Mouse (Mus musculus) hindbrain, embryonic 12.5 days (tissue): Measurements from ENCODE around the gene Nipsnap2. TPM values are rescaled to one million over a fixed set of nuclear protein-coding genes. Genes with fewer than 3 reads are reported as not detected.

Source experiments
- ATAC-seq: fragments of 200-750 bp; cut with Nextera tagmentation; 2 replicates; pipeline ENCODE4 v1.8.0; 2017; ENCODE audit warnings: moderate TSS enrichment; ENCODE audit not compliant: low FRiP score
- H3K27ac ChIP-seq: fragments of 300-500 bp; sonication (generic); 2 replicates; pipeline ENCODE4 v1.5.1; 2016; ENCODE audit warnings: mild to moderate bottlenecking
- H3K27me3 ChIP-seq: fragments of 300-500 bp; sonication (generic); 2 replicates; pipeline ENCODE4 v1.6.1; 2016; ENCODE audit warnings: mild to moderate bottlenecking
- H3K36me3 ChIP-seq: fragments of 300-500 bp; sonication (generic); 2 replicates; pipeline ENCODE4 v1.6.1; 2016; ENCODE audit warnings: mild to moderate bottlenecking
- H3K4me1 ChIP-seq: fragments of 300-500 bp; sonication (generic); 2 replicates; pipeline ENCODE4 v1.6.1; 2016
- H3K4me2 ChIP-seq: fragments of 300-500 bp; sonication (generic); replicated peaks from 2 replicates; pipeline ENCODE4 v1.6.1; 2016; ENCODE audit warnings: mild to moderate bottlenecking
- H3K4me3 ChIP-seq: fragments of 300-500 bp; sonication (generic); 2 replicates; pipeline ENCODE4 v1.5.1; 2016; ENCODE audit warnings: mild to moderate bottlenecking
- H3K9ac ChIP-seq: fragments of 300-500 bp; sonication (generic); 2 replicates; pipeline ENCODE4 v1.6.1; 2016; ENCODE audit warnings: mild to moderate bottlenecking, moderate library complexity
- H3K9me3 ChIP-seq: fragments of 300-500 bp; sonication (generic); replicated peaks from 2 replicates; pipeline ENCODE4 v1.6.1; 2016; ENCODE audit warnings: mild to moderate bottlenecking
- WGBS: fragments of 180-500 bp; shearing (Covaris S2); methylation state at CpG from one replicate; pipeline ENCODE4 v1.1.7; 2016; 5-methylcytosine and 5-hydroxymethylcytosine counted together
- polyA plus RNA-seq: library from polyadenylated mRNA; unstranded; fragments of >200 nt; fragmentation: Nextera tagmentation; extraction: Ambion mirVana; gene quantifications from 2 replicates; pipeline ENCODE4 v1.2.1, GENCODE M21; 2016

The Nipsnap2 gene
- polyA plus RNA-seq, 1 experiment from 2014 or later, result 81.7 TPM

- Histone ChIP-seq H3K4me2 (peak overlapping the region; percentile 58), H3K4me3 (peak overlapping the region; percentile 97), H3K4me1 (peaks cover 29% of the 10 kb centered on the region), H3K9ac (peak overlapping the region; percentile 98), H3K27me3 (no peaks in the 10 kb centered on the region), H3K27ac (peak overlapping the region; percentile 96; the same call in 1 of the 2 replicates), H3K9me3 (no peaks in the 10 kb centered on the region), H3K36me3 (no peaks in the 10 kb centered on the region)
- no peak for ATAC-seq
- WGBS, result 20% methylated on average over 7 of the region's 7 CpGs
These were observed 1.0 kb downstream of the Nipsnap2 start for GRCm38 (mm10) chr5:129725774-129726392.

- Histone ChIP-seq H3K27ac (no peak overlapping the region), H3K27me3 (no peaks in the 10 kb centered on the region), H3K9ac (no peak overlapping the region), H3K36me3 (no peaks in the 10 kb centered on the region), H3K9me3 (no peaks in the 10 kb centered on the region), H3K4me2 (0 out of 2 replicates have a peak overlapping the region, but pooled peaks have one; percentile 58), H3K4me3 (no peak overlapping the region), H3K4me1 (peaks cover 34% of the 10 kb centered on the region)
- WGBS, result 88% methylated on average over 3 of the region's 3 CpGs
- no peak for ATAC-seq
These were observed 1.9 kb downstream of the Nipsnap2 start for GRCm38 (mm10) chr5:129726784-129727183.

GRCm38 (mm10) chr5:129729286-129729685 is 4.4 kb downstream of the Nipsnap2 start:
- no peak overlapping the region for H3K4me3 ChIP-seq
- 66% methylated on average over 11 of the region's 11 CpGs for WGBS
- no peak overlapping the region for H3K4me2 ChIP-seq
- no peak overlapping the region for H3K27ac ChIP-seq
- ATAC-seq, result no peak
- no peaks in the 10 kb centered on the region for H3K36me3 ChIP-seq
- H3K9me3 ChIP-seq, result no peaks in the 10 kb centered on the region
- no peaks in the 10 kb centered on the region for H3K27me3 ChIP-seq
- peaks cover 34% of the 10 kb centered on the region for H3K4me1 ChIP-seq
- 0 out of 2 replicates have a peak overlapping the region, but pooled peaks have one; percentile 8 for H3K9ac ChIP-seq

GRCm38 (mm10) chr5:129730344-129730743 is 5.5 kb downstream of the Nipsnap2 start:
- Histone ChIP-seq H3K4me1 (peaks cover 34% of the 10 kb centered on the region), H3K4me2 (no peak overlapping the region; the same call in 1 of the 2 replicates), H3K36me3 (no peaks in the 10 kb centered on the region), H3K9me3 (no peaks in the 10 kb centered on the region), H3K27ac (peak overlapping the region; percentile 3; the same call in 1 of the 2 replicates), H3K9ac (no peak overlapping the region), H3K27me3 (no peaks in the 10 kb centered on the region), H3K4me3 (no peak overlapping the region)
- ATAC-seq, result no peak
- WGBS, result 85% methylated on average over 11 of the region's 11 CpGs

GRCm38 (mm10) chr5:129731021-129731420 is 6.2 kb downstream of the Nipsnap2 start:
- no peaks in the 10 kb centered on the region for H3K36me3 ChIP-seq
- H3K27me3 ChIP-seq, result no peaks in the 10 kb centered on the region
- peaks cover 29% of the 10 kb centered on the region for H3K4me1 ChIP-seq
- 70% methylated on average over 5 of the region's 5 CpGs for WGBS
- peak overlapping the region; percentile 3; the same call in 1 of the 2 replicates for H3K27ac ChIP-seq
- no peak overlapping the region for H3K9ac ChIP-seq
- ATAC-seq, result no peak
- no peak overlapping the region for H3K4me2 ChIP-seq
- no peaks in the 10 kb centered on the region for H3K9me3 ChIP-seq
- no peak overlapping the region for H3K4me3 ChIP-seq

- no peak for ATAC-seq
- H3K4me2 ChIP-seq, result no peak overlapping the region
- no peak overlapping the region for H3K27ac ChIP-seq
- H3K9me3 ChIP-seq, result no peaks in the 10 kb centered on the region
- peaks cover 29% of the 10 kb centered on the region for H3K36me3 ChIP-seq
- no peaks in the 10 kb centered on the region for H3K4me1 ChIP-seq
- H3K9ac ChIP-seq, result no peak overlapping the region
- H3K27me3 ChIP-seq, result no peaks in the 10 kb centered on the region
- WGBS, result 100% methylated on average over 1 of the region's 1 CpGs
- no peak overlapping the region for H3K4me3 ChIP-seq
These were observed 16.1 kb downstream of the Nipsnap2 start for GRCm38 (mm10) chr5:129740976-129741375.

GRCm38 (mm10) chr5:129742903-129743488 is 18.1 kb downstream of the Nipsnap2 start:
- Histone ChIP-seq H3K9ac (no peak overlapping the region), H3K27ac (no peak overlapping the region), H3K36me3 (peaks cover 37% of the 10 kb centered on the region), H3K9me3 (no peaks in the 10 kb centered on the region), H3K27me3 (no peaks in the 10 kb centered on the region), H3K4me3 (no peak overlapping the region), H3K4me2 (no peak overlapping the region), H3K4me1 (no peaks in the 10 kb centered on the region)
- WGBS, result 95% methylated on average over 7 of the region's 7 CpGs
- no peak for ATAC-seq

- WGBS, result 79% methylated on average over 6 of the region's 6 CpGs
- peaks cover 42% of the 10 kb centered on the region for H3K36me3 ChIP-seq
- no peak overlapping the region for H3K4me2 ChIP-seq
- no peaks in the 10 kb centered on the region for H3K27me3 ChIP-seq
- H3K4me3 ChIP-seq, result no peak overlapping the region
- no peak for ATAC-seq
- no peaks in the 10 kb centered on the region for H3K4me1 ChIP-seq
- no peak overlapping the region for H3K27ac ChIP-seq
- H3K9ac ChIP-seq, result no peak overlapping the region
- H3K9me3 ChIP-seq, result no peaks in the 10 kb centered on the region
These were observed 19.2 kb downstream of the Nipsnap2 start for GRCm38 (mm10) chr5:129744050-129744449.

- H3K9me3 ChIP-seq, result no peaks in the 10 kb centered on the region
- no peak for ATAC-seq
- no peaks in the 10 kb centered on the region for H3K27me3 ChIP-seq
- H3K27ac ChIP-seq, result no peak overlapping the region
- H3K4me1 ChIP-seq, result peaks cover 8% of the 10 kb centered on the region
- 94% methylated on average over 20 of the region's 20 CpGs for WGBS
- H3K9ac ChIP-seq, result no peak overlapping the region
- no peak overlapping the region for H3K4me3 ChIP-seq
- peaks cover 28% of the 10 kb centered on the region; the same call in 1 of the 2 replicates for H3K36me3 ChIP-seq
- no peak overlapping the region for H3K4me2 ChIP-seq
These were observed 32.0 kb downstream of the Nipsnap2 start for GRCm38 (mm10) chr5:129756886-129757285.

GRCm38 (mm10) chr5:129759929-129760480 is 35.1 kb downstream of the Nipsnap2 start:
- Histone ChIP-seq H3K4me1 (peaks cover 12% of the 10 kb centered on the region), H3K9me3 (no peaks in the 10 kb centered on the region), H3K27me3 (no peaks in the 10 kb centered on the region), H3K27ac (no peak overlapping the region), H3K36me3 (0 out of 2 replicates have a peak, but pooled peaks cover 16% of the 10 kb centered on the region), H3K9ac (no peak overlapping the region), H3K4me2 (no peak overlapping the region), H3K4me3 (no peak overlapping the region)
- WGBS, result 89% methylated on average over 13 of the region's 13 CpGs
- ATAC-seq, result no peak

- 51% methylated on average over 18 of the region's 18 CpGs for WGBS
- no peaks in the 10 kb centered on the region for H3K9me3 ChIP-seq
- H3K4me1 ChIP-seq, result peaks cover 12% of the 10 kb centered on the region
- H3K27ac ChIP-seq, result peak overlapping the region; percentile 83
- H3K36me3 ChIP-seq, result peaks cover 14% of the 10 kb centered on the region; the same call in 1 of the 2 replicates
- no peak overlapping the region for H3K4me3 ChIP-seq
- H3K4me2 ChIP-seq, result 0 out of 2 replicates have a peak overlapping the region, but pooled peaks have one; percentile 8
- peak; percentile 95 for ATAC-seq
- H3K9ac ChIP-seq, result no peak overlapping the region
- no peaks in the 10 kb centered on the region for H3K27me3 ChIP-seq
These were observed 37.1 kb downstream of the Nipsnap2 start for GRCm38 (mm10) chr5:129761865-129762540.
